Mouse (Mus musculus) retina, adult 2 months (tissue): ENCODE measurements around the gene Kcnc1.

ENCODE experiments used
- DNase-seq: peaks from one replicate; pipeline ENCODE4 v3.0.0-alpha.2; 2012; ENCODE audit warnings: low read depth, low spot score

Gene Kcnc1

DNA sequence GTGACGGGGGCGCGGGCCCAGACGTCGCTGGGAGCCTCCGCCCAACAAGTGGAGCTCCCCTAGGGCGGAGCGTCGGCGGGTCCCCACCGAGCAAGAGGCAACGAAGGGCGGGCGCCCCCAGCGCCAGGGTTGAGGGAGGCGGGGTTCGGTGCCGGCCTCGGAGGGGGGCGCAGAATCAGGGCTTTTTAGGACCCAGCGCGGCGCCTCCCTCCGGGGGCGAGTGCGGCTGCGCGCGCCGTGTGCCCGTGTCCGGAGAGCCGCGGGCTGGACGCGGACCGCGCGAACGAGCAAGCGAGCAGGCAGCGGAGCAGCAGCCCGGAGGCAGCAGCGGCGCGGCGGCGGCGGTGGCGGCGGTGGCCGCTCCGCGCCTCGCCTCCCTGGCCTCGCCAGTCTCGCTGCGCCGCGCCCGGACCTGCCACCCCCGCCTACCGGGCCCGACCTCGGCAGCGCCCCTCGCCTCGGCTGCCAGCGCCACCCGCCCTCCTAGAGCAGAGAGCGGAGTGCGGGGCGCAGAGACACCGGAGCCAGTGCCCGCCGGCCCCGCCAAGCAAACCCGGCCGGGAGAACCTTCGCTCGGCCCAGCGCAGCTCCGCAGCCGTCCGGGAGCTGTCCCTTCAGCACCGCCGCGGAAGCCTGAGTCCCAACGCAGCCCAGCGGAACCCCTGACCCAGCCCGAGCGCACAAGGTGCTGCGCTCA, at the start of gene Kcnc1:
Gene Kcnc1, plus strand, starts transcription at position 267 of the 697 bp plus-strand sequence.
- DNase-seq = no peak

- no peak for DNase-seq
Measured at GRCm38 (mm10) chr7:46347692-46348091, 48.6 kb upstream of the Kcnc1 start.

GRCm38 (mm10) chr7:46348813-46349212, 47.5 kb upstream of the Kcnc1 start:
- peak; percentile 13 for DNase-seq

GRCm38 (mm10) chr7:46350119-46350702, 46.1 kb upstream of the Kcnc1 start:
- no peak for DNase-seq

GRCm38 (mm10) chr7:46352748-46353147, 43.5 kb upstream of the Kcnc1 start:
- DNase-seq = no peak

GRCm38 (mm10) chr7:46353216-46353615, 43.1 kb upstream of the Kcnc1 start:
- no peak for DNase-seq

DNA sequence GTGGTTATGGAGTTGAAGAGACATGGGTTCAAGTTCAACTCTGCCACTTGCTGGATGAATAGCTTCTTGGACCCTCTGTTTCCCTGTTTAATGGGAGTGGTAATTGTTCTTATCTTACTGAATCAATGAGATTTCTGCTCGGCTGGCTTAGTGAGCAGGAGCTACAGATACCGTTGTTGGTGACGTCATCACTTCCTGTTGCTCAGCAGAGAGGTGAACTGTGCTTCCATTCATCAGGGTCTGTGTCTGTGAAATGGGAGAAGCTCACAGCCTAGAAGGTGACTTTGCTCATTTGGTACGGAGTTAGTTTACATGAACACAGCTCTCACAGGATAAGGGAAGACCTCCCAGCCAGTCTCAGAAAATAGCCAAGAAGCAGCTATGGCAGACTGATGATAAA, 42.4 kb upstream of the Kcnc1 start:
- DNase-seq = no peak

DNA sequence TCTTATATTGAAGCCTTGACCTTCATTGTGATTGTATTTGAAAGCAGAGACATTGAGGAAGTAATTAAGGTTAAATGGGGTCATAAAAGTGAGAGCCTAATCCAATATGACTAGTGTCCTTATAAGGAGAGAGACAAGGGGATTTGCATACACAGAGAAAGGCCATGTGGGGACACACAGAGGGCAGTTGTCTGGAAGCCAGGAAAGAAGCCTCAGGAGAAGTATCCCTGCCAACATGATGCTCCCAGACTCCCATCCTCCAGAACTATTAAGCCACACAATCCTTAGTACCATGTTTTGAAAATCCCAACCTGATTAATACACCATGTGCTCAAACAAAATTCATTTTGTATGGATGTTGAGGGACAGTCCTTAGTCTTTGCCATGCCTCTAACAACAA, 34.5 kb upstream of the Kcnc1 start:
- no peak for DNase-seq

- no peak for DNase-seq
Measured at GRCm38 (mm10) chr7:46364154-46364553, 32.1 kb upstream of the Kcnc1 start.

DNA sequence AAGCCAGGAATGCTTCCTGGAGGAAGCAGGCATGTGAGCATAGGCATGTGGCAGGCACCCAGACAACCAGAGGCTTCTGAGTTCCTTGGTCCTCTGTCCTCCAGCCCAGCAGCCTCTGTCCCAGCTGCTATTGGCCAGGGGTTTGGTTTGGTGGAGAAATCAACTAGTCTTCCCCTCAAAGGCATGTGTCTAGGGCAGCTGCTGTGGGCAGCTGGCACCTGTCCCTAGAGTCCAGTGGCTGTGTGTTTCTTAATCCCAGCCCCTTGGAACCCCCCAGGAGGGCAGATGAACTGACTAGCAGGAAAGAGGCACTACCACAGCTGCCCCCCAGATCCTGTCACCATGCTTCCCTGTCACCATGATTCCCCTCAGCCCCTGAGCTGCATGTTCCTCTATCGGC, 30.5 kb upstream of the Kcnc1 start:
- DNase-seq = no peak

- DNase-seq = no peak
Measured at GRCm38 (mm10) chr7:46371104-46371503, 25.2 kb upstream of the Kcnc1 start.

DNA sequence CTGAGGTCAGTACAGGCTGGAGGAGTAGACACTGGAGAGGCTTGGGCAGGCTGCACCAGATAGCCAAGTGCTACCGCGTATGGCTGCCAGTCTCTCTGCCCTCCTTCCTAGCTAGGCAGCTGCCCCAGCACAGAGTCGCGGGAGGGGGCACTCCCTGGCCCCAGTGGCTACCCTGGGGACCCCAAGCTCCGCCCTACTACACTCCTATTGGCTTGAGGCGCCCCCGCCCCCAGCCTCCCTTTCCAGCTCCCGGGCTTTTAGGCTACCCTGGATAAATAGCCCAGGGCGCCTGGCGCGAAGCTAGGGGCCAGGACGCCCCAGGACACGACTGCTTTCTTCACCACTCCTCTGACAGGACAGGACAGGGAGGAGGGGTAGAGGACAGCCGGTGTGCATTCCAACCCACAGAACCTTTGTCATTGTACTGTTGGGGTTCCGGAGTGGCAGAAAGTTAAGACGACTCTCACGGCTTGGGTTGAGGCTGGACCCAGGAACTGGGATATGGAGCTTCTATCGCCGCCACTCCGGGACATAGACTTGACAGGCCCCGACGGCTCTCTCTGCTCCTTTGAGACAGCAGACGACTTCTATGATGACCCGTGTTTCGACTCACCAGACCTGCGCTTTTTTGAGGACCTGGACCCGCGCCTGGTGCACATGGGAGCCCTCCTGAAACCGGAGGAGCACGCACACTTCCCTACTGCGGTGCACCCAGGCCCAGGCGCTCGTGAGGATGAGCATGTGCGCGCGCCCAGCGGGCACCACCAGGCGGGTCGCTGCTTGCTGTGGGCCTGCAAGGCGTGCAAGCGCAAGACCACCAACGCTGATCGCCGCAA, 19.9 kb upstream of the Kcnc1 start, which contains the start of gene Myod1:
Gene Myod1, plus strand, starts transcription at position 303 of the 836 bp plus-strand sequence.
- no peak for DNase-seq

DNA sequence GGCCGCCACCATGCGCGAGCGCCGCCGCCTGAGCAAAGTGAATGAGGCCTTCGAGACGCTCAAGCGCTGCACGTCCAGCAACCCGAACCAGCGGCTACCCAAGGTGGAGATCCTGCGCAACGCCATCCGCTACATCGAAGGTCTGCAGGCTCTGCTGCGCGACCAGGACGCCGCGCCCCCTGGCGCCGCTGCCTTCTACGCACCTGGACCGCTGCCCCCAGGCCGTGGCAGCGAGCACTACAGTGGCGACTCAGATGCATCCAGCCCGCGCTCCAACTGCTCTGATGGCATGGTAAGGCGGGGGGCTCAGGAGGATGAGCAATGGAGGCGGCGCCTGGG, 19.3 kb upstream of the Kcnc1 start:
- DNase-seq = no peak

DNA sequence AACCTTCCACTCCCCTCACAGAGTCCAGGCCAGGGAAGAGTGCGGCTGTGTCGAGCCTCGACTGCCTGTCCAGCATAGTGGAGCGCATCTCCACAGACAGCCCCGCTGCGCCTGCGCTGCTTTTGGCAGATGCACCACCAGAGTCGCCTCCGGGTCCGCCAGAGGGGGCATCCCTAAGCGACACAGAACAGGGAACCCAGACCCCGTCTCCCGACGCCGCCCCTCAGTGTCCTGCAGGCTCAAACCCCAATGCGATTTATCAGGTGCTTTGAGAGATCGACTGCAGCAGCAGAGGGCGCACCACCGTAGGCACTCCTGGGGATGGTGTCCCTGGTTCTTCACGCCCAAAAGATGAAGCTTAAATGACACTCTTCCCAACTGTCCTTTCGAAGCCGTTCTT, 18.2 kb upstream of the Kcnc1 start:
- no peak for DNase-seq

GRCm38 (mm10) chr7:46378983-46379382, 17.3 kb upstream of the Kcnc1 start:
- no peak for DNase-seq

DNA sequence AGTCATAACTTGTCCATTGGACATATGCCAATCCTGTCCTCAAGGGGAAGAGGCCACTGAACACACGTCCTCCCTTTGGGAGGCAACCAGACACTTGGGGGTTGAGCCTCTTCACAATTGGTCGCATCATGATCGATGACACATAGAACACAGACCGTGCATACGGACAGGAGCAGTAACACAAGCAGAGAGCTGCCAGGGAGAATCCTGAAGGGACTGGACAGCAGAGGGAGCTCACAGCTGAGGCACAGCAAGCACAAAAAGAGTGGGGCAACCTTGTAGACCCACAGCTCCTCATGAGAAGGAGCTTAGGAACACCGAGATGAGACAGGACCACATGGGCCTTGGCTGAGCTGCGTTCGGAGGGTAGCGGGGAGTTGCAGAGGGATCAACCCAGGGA, 15.7 kb upstream of the Kcnc1 start:
- DNase-seq = no peak

DNA sequence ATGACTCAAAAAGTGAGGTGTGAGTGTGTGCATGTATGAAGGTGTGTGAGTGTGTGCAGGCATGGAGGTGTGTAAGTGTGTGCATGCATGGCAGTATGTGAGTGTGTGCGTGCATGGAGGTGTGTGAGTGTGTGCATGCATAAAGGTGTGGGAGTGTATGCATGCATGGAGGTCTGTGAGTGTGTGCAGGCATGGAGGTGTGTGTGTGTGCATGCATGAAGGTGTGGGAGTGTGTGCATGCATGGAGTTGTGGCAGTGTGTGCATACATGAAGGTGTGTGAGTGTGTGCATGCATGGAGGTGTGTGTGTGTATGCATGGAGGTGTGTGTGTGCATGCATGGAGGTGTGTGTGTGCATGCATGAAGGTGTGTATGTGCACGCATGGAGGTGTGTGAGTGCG, 8.9 kb upstream of the Kcnc1 start:
- DNase-seq = no peak

DNA sequence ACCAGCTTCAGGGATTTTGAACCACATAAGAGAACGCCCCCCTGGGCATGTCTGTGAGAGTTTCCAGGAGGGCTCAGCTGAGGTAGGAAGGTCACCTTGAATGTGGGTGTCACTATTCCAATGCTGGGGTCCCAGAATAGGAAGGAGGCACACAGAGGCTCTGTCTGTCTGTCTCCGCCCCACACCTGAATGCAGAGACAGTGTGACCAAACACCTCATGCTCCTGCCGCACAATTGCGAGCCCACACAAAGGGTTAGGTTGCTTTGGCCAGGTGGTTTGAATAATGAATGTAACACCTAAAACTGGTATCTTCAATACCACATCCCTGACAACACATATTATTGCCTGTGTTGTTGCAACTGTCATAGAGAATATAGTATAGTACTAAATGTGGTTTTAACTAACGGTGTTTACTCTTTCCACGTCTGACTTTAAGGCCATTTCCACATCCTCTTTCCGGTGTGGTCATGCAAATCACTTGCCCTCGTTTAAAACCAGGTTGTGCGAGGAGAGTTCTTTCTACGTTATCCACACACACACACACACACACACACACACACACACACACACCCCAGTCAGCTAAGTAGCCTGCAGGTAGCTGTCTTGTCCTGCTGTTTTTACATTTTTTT, 6.7 kb upstream of the Kcnc1 start:
- no peak for DNase-seq

GRCm38 (mm10) chr7:46390226-46390625, 6.1 kb upstream of the Kcnc1 start:
- no peak for DNase-seq

DNA sequence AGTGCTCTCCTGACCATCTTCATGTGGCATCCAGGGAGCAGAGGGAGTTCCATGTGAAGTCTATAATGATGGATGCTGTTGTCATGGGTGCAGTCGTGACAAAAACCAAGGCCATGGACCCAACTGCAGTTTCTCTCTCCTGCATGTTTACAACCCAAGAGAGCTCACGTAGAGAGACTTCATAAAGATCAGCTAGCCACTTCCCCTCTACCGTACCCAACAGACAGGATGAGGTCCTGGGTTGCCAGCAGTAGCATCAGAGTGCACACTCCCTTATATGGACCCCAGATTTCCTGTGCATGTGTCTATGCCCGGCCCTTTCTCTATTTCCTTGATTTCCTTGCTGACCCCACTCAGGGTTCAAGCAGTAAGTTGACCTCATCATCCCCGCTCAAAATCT, 4.6 kb upstream of the Kcnc1 start:
- no peak for DNase-seq

GRCm38 (mm10) chr7:46393116-46393515, 3.2 kb upstream of the Kcnc1 start:
- DNase-seq = peak; percentile 67
